Mouse (Mus musculus) liver, embryonic 11.5 days (tissue): ENCODE measurements around the gene Efemp1. TPM values are rescaled to one million over a fixed set of nuclear protein-coding genes. Genes with fewer than 3 reads are reported as not detected.

Experiments
- ATAC-seq: fragments of 200-750 bp; cut with Nextera tagmentation; replicated peaks from 2 replicates; pipeline ENCODE4 v1.8.0; 2017; ENCODE audit warnings: moderate number of reproducible peaks, mild to moderate bottlenecking, moderate TSS enrichment, moderate library complexity; ENCODE audit not compliant: low FRiP score
- DNase-seq: peaks from one replicate; pipeline ENCODE4 v3.0.0-alpha.2; 2017; ENCODE audit warnings: low spot score
- H3K27ac ChIP-seq: fragments of 300-500 bp; sonication (generic); 2 replicates; pipeline ENCODE4 v1.5.1; 2014; ENCODE audit warnings: mild to moderate bottlenecking, low read depth, low read length, control low read depth
- H3K27me3 ChIP-seq: fragments of 300-500 bp; sonication (generic); replicated peaks from 2 replicates; pipeline ENCODE4 v1.6.1; 2014; ENCODE audit warnings: low read length, mixed read lengths; ENCODE audit not compliant: control insufficient read depth, insufficient read depth
- H3K36me3 ChIP-seq: fragments of 300-500 bp; sonication (generic); 2 replicates; pipeline ENCODE4 v1.6.1; 2014; ENCODE audit warnings: mild to moderate bottlenecking, low read length, moderate library complexity, mixed read lengths; ENCODE audit not compliant: control insufficient read depth, insufficient read depth
- H3K4me1 ChIP-seq: fragments of 300-500 bp; sonication (generic); replicated peaks from 2 replicates; pipeline ENCODE4 v1.6.1; 2014; ENCODE audit warnings: low read length, mixed read lengths; ENCODE audit not compliant: control insufficient read depth, insufficient read depth
- H3K4me2 ChIP-seq: fragments of 300-500 bp; sonication (generic); 2 replicates; pipeline ENCODE4 v1.6.1; 2014; ENCODE audit warnings: mild to moderate bottlenecking, control low read depth, moderate library complexity
- H3K4me3 ChIP-seq: fragments of 300-500 bp; sonication (generic); 2 replicates; pipeline ENCODE4 v1.5.1; 2014; ENCODE audit warnings: low read depth, low read length, control low read depth
- H3K9ac ChIP-seq: fragments of 300-500 bp; sonication (generic); 2 replicates; pipeline ENCODE4 v1.6.1; 2014; ENCODE audit warnings: low read depth, low read length, control low read depth
- H3K9me3 ChIP-seq: fragments of 300-500 bp; sonication (generic); 2 replicates; pipeline ENCODE4 v1.6.1; 2016; ENCODE audit warnings: low read length, inconsistent platforms, mixed read lengths; ENCODE audit not compliant: control insufficient read depth
- WGBS: fragments of 180-500 bp; shearing (Covaris S2); extraction: QIAGEN DNeasy Blood & Tissue Kit; methylation state at CpG from one replicate; pipeline ENCODE4 v1.1.7; 2014; 5-methylcytosine and 5-hydroxymethylcytosine counted together
- polyA plus RNA-seq: library from polyadenylated mRNA; unstranded; fragments of >200 nt; fragmentation: Nextera tagmentation; extraction: Ambion mirVana; gene quantifications from 2 replicates; pipeline ENCODE4 v1.2.1, GENCODE M21; 2014

Gene Efemp1
- polyA plus RNA-seq, 1 experiment from 2014 or later, result 10.0 TPM

- Histone ChIP-seq H3K36me3 (no peaks in the 10 kb centered on the region), H3K4me1 (no peaks in the 10 kb centered on the region), H3K27me3 (peaks cover 5% of the 10 kb centered on the region), H3K9me3 (no peaks in the 10 kb centered on the region), H3K4me2 (no peak overlapping the region), H3K9ac (no peak overlapping the region), H3K27ac (no peak overlapping the region), H3K4me3 (no peak overlapping the region)
- no peak for DNase-seq
- WGBS, result 65% methylated on average over 4 of the region's 4 CpGs
- no peak for ATAC-seq
Measured at GRCm38 (mm10) chr11:28851645-28852044, 1.4 kb upstream of the Efemp1 start.

- peak overlapping the region; percentile 73 for H3K4me2 ChIP-seq
- DNase-seq, result no peak
- no peaks in the 10 kb centered on the region for H3K4me1 ChIP-seq
- H3K9ac ChIP-seq, result no peak overlapping the region
- 18% methylated on average over 6 of the region's 6 CpGs for WGBS
- peak overlapping the region; percentile 50; the same call in 1 of the 2 replicates for H3K4me3 ChIP-seq
- no peak for ATAC-seq
- H3K36me3 ChIP-seq, result no peaks in the 10 kb centered on the region
- no peaks in the 10 kb centered on the region for H3K9me3 ChIP-seq
- peaks cover 5% of the 10 kb centered on the region for H3K27me3 ChIP-seq
- no peak overlapping the region for H3K27ac ChIP-seq
Measured at GRCm38 (mm10) chr11:28852361-28852919, 564 bp upstream of the Efemp1 start.

- Histone ChIP-seq H3K4me2 (no peak overlapping the region), H3K4me3 (no peak overlapping the region), H3K9me3 (no peaks in the 10 kb centered on the region), H3K27me3 (no peaks in the 10 kb centered on the region), H3K4me1 (no peaks in the 10 kb centered on the region), H3K36me3 (no peaks in the 10 kb centered on the region), H3K9ac (no peak overlapping the region), H3K27ac (no peak overlapping the region)
- ATAC-seq (no peak), DNase-seq (no peak)
Measured at GRCm38 (mm10) chr11:28859125-28859524, 6.1 kb downstream of the Efemp1 start.

DNA sequence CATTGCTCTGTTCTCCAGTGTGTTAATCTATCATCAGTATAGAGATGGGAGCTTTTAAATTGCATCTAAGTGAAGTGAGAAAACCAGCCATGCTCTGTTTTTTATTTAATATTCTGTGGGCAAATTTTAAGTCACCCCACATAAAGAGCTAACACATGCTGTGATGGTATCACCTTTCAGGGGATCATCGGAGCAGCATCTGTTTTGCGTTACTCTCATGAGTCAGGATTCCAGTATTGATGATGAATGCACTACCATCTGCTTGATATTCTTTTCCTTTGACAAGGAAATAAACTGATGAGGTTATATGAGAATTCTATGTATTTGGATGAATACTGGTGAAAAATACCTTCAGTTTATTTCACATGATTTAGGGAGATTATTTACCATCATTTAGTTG lies 16.1 kb downstream of the Efemp1 start:
- Histone ChIP-seq H3K27ac (no peak overlapping the region), H3K27me3 (no peaks in the 10 kb centered on the region), H3K4me2 (no peak overlapping the region), H3K9ac (no peak overlapping the region), H3K4me1 (no peaks in the 10 kb centered on the region), H3K36me3 (no peaks in the 10 kb centered on the region), H3K4me3 (no peak overlapping the region), H3K9me3 (no peaks in the 10 kb centered on the region)
- DNase-seq (no peak), ATAC-seq (no peak)
- 79% methylated on average over 2 of the region's 2 CpGs for WGBS

DNA sequence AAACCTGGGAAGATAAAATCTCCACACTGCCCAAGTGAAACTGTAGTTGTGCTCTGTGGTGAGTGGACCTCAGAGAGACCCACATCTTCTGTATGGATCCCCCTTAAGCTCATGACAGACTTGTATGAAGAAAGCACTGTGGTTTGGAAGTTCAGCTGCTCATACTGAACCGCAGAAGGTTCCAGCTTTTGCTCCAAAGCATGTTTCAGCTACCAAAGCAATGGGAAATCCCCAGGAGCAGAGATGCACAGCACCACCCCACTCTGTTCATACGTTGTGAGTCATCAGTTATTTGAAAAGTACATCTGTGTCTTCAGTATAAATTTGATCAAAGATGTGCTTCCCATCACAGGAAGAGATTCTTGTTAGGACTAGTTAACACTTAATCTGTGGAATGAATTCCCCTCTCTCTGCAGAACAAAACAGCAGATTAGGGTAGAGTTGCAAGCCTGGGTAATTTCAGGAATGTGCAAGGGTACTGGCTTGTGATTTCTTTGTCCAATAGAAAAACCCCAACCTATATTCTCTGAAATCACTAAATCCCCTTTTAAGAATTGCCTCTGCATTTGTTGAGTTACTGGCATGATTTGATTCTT lies 28.5 kb downstream of the Efemp1 start:
- DNase-seq, result no peak
- H3K9ac ChIP-seq, result no peak overlapping the region
- H3K27ac ChIP-seq, result no peak overlapping the region
- ATAC-seq, result no peak
- no peaks in the 10 kb centered on the region for H3K36me3 ChIP-seq
- no peak overlapping the region for H3K4me3 ChIP-seq
- no peak overlapping the region for H3K4me2 ChIP-seq
- no peaks in the 10 kb centered on the region for H3K27me3 ChIP-seq
- no peaks in the 10 kb centered on the region for H3K4me1 ChIP-seq
- no peaks in the 10 kb centered on the region for H3K9me3 ChIP-seq
- 75% methylated on average over 2 of the region's 2 CpGs for WGBS

DNA sequence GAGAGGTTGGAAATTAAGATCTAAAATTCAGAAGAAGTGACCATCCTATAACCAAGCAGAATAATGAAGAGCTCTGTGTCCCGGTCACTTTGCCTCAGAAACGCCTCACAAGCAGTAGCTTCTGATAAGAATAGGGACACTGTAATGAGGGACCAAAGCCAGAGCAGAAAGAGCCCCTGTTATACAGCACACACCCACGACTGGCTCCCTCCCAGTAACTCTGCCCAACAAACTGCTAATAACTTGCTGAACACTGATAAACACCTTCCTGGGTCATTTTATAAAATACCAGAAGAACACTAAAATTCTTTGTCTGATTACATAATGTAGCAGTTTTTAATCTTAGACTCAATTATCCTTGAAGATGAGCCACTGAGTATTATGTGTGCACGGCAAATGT lies 30.1 kb downstream of the Efemp1 start:
- H3K36me3 ChIP-seq, result no peaks in the 10 kb centered on the region

DNA sequence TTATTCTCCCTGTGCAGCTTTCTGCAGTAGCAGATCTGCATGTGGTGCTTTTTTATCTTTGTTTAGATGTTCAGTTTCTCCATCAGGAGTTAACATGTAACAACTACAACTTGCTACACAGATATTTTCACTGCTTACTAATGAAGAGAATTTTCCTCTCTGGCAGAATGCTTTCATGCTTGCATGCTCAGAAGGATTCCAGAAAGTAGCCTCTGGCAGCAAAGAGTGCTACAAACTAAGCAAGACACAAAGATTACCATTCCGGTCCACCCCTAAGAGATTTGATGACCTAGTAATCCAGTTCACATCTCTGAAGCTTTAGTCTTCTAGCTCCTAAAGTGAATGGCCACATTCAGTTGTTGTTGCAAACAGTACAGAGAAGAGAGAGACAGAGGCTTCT lies 36.5 kb downstream of the Efemp1 start:
- no peak overlapping the region for H3K4me3 ChIP-seq

More for the DNA sequence above, 30.1 kb downstream of the Efemp1 start:
- Histone ChIP-seq H3K27me3 (no peaks in the 10 kb centered on the region), H3K4me3 (no peak overlapping the region), H3K27ac (no peak overlapping the region), H3K4me2 (no peak overlapping the region), H3K4me1 (no peaks in the 10 kb centered on the region), H3K9ac (no peak overlapping the region), H3K9me3 (no peaks in the 10 kb centered on the region)
- no peak for DNase-seq
- 49% methylated on average over 4 of the region's 4 CpGs for WGBS
- ATAC-seq, result no peak

DNA sequence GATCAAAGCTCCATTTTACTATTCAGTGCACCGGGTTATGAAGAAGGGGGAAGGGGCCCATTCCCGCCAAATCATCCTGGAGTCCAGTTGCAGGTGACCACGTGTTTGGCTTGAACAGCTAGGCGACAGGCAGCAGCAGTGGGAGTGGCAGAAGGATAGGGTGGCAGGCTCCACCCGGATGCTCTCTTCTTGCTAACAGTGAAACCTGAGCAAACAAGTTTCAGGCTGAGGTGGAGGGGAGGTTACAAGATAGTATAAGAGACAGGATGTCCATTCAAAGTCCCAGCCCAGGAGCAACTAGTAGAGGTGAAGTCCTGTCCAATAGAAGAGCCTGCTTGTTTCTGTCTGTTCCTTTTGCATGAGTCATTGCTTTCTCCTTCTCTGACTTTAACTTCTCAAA lies 38.5 kb downstream of the Efemp1 start:
- Histone ChIP-seq H3K4me2 (no peak overlapping the region), H3K27me3 (no peaks in the 10 kb centered on the region), H3K36me3 (no peaks in the 10 kb centered on the region), H3K27ac (no peak overlapping the region), H3K9ac (no peak overlapping the region), H3K4me3 (no peak overlapping the region), H3K9me3 (no peaks in the 10 kb centered on the region), H3K4me1 (no peaks in the 10 kb centered on the region)
- no peak for DNase-seq
- WGBS, result 59% methylated on average over 5 of the region's 5 CpGs
- no peak for ATAC-seq

More for the DNA sequence above, 36.5 kb downstream of the Efemp1 start:
- ATAC-seq, result no peak
- Histone ChIP-seq H3K4me2 (no peak overlapping the region), H3K27ac (no peak overlapping the region), H3K27me3 (no peaks in the 10 kb centered on the region), H3K4me1 (no peaks in the 10 kb centered on the region), H3K36me3 (no peaks in the 10 kb centered on the region), H3K9ac (no peak overlapping the region), H3K9me3 (no peaks in the 10 kb centered on the region)
- DNase-seq, result no peak
- WGBS, result 78% methylated on average over 1 of the region's 1 CpGs

DNA sequence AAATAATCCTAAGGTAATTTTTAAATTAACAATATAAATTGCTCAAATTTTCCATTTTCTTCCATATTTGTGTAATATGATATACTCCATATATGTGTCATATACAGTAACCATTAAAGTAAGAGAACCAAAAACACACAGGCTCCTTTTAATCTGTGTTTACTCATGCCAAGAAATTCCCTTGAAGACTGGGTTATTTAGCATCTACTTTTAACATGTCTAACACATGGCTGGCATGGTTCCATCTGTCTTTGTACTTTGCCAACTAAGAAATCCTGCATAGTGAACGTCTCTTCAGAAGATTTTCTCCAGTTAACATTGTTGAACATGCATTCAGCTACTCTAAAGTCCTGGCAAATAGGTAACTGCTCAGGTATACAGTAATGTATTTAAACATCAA lies 46.4 kb downstream of the Efemp1 start:
- H3K36me3 ChIP-seq, result no peaks in the 10 kb centered on the region
- H3K9me3 ChIP-seq, result no peaks in the 10 kb centered on the region
- 66% methylated on average over 1 of the region's 1 CpGs for WGBS
- H3K27ac ChIP-seq, result no peak overlapping the region
- no peak overlapping the region for H3K9ac ChIP-seq
- no peak for DNase-seq
- no peak for ATAC-seq
- H3K27me3 ChIP-seq, result no peaks in the 10 kb centered on the region
- H3K4me2 ChIP-seq, result no peak overlapping the region
- H3K4me3 ChIP-seq, result no peak overlapping the region
- H3K4me1 ChIP-seq, result no peaks in the 10 kb centered on the region
